Mouse (Mus musculus): ENCODE measurements at regions not wholly inside any gene's neighbourhood (a gene's known extent, or its start where the extent isn't known, plus 50 kb on each side); places are given as distances from the start of the nearest gene placed in this dataset.

- DNase-seq (ENCODE audit: low spot score in 2 of 2), result no peak
Observed at GRCm38 (mm10) chr2:79547284-79547683, 87.9 kb upstream of the Itprid2 start.

GRCm38 (mm10) chr2:79548039-79548600 is 87.0 kb upstream of the Itprid2 start:
- no peak for DNase-seq (ENCODE audit: low spot score in 2 of 2)

GRCm38 (mm10) chr2:79549781-79550180 is 85.4 kb upstream of the Itprid2 start:
- no peak for DNase-seq (ENCODE audit: low spot score in 2 of 2)

GRCm38 (mm10) chr2:79550432-79550831 is 84.7 kb upstream of the Itprid2 start:
- DNase-seq (ENCODE audit: low spot score in 2 of 2), result no peak

GRCm38 (mm10) chr2:79552481-79552880 is 82.7 kb upstream of the Itprid2 start:
- DNase-seq (ENCODE audit: low spot score in 2 of 2), result no peak

- no peak for DNase-seq (ENCODE audit: low spot score in 2 of 2)
Observed at GRCm38 (mm10) chr2:79555395-79555794, 79.8 kb upstream of the Itprid2 start.

- no peak for DNase-seq (ENCODE audit: low spot score in 2 of 2)
Observed at GRCm38 (mm10) chr2:79557361-79557760, 77.8 kb upstream of the Itprid2 start.

- no peak for DNase-seq (ENCODE audit: low spot score in 2 of 2)
Observed at GRCm38 (mm10) chr2:79566280-79566933, 68.7 kb upstream of the Itprid2 start.

- DNase-seq (ENCODE audit: low spot score in 2 of 2), result no peak
Observed at GRCm38 (mm10) chr2:79567413-79567934, 67.7 kb upstream of the Itprid2 start.

- no peak for DNase-seq (ENCODE audit: low spot score in 2 of 2)
Observed at GRCm38 (mm10) chr2:79569663-79570062, 65.5 kb upstream of the Itprid2 start.

- no peak for DNase-seq (ENCODE audit: low spot score in 2 of 2)
Observed at GRCm38 (mm10) chr2:79571910-79572309, 63.2 kb upstream of the Itprid2 start.

GRCm38 (mm10) chr2:79575074-79575473 is 60.1 kb upstream of the Itprid2 start:
- no peak for DNase-seq (ENCODE audit: low spot score in 2 of 2)

GRCm38 (mm10) chr2:79585022-79585774 is 50.0 kb upstream of the Itprid2 start:
- no peak for DNase-seq (ENCODE audit: low spot score in 2 of 2)

All from adrenal gland, postnatal 4 days (tissue).